Mouse (Mus musculus): ENCODE measurements at regions not wholly inside any gene's neighbourhood (a gene's known extent, or its start where the extent isn't known, plus 50 kb on each side); places are given as distances from the start of the nearest gene placed in this dataset.
"Not testable (repeated sequence)": the region's sequence is repeated elsewhere in the genome, so short reads cannot be mapped to it uniquely, and the experiment has no call there.

GRCm38 (mm10) chr4:131417159-131417748 lies 420.8 kb downstream of the Ptpru start:
- no peak for DNase-seq (ENCODE audit: low spot score)

- DNase-seq (ENCODE audit: low spot score) = no peak
Observed at GRCm38 (mm10) chr4:131425311-131425710, 412.8 kb downstream of the Ptpru start.

- DNase-seq (ENCODE audit: low spot score) = no peak
Observed at GRCm38 (mm10) chr4:131427871-131428270, 410.2 kb downstream of the Ptpru start.

GRCm38 (mm10) chr4:131429356-131429755 lies 408.7 kb downstream of the Ptpru start:
- DNase-seq (ENCODE audit: low spot score) = no peak

- DNase-seq (ENCODE audit: low spot score) = no peak
Observed at GRCm38 (mm10) chr4:131430420-131430819, 407.7 kb downstream of the Ptpru start.

GRCm38 (mm10) chr4:131431188-131431587 lies 406.9 kb downstream of the Ptpru start:
- DNase-seq (ENCODE audit: low spot score) = no peak

GRCm38 (mm10) chr4:131432591-131433177 lies 405.4 kb downstream of the Ptpru start:
- DNase-seq (ENCODE audit: low spot score) = no peak

- DNase-seq (ENCODE audit: low spot score) = no peak
Observed at GRCm38 (mm10) chr4:131435222-131435621, 402.9 kb downstream of the Ptpru start.

GRCm38 (mm10) chr4:131438403-131438802 lies 399.7 kb downstream of the Ptpru start:
- DNase-seq (ENCODE audit: low spot score) = no peak

GRCm38 (mm10) chr4:131438883-131439282 lies 399.2 kb downstream of the Ptpru start:
- no peak for DNase-seq (ENCODE audit: low spot score)

GRCm38 (mm10) chr4:131440845-131441244 lies 397.2 kb downstream of the Ptpru start:
- DNase-seq (ENCODE audit: low spot score) = no peak

- no peak for DNase-seq (ENCODE audit: low spot score)
Observed at GRCm38 (mm10) chr4:131443518-131443917, 394.6 kb downstream of the Ptpru start.

- not testable (repeated sequence) for DNase-seq (ENCODE audit: low spot score)
Observed at GRCm38 (mm10) chr4:131450296-131450695, 387.8 kb downstream of the Ptpru start.

GRCm38 (mm10) chr4:131457551-131457950 lies 380.5 kb downstream of the Ptpru start:
- no peak for DNase-seq (ENCODE audit: low spot score)

GRCm38 (mm10) chr4:131459746-131460145 lies 378.3 kb downstream of the Ptpru start:
- no peak for DNase-seq (ENCODE audit: low spot score)

GRCm38 (mm10) chr4:131461312-131461711 lies 376.8 kb downstream of the Ptpru start:
- DNase-seq (ENCODE audit: low spot score) = no peak

- no peak for DNase-seq (ENCODE audit: low spot score)
Observed at GRCm38 (mm10) chr4:131461728-131462127, 376.4 kb downstream of the Ptpru start.

- no peak for DNase-seq (ENCODE audit: low spot score)
Observed at GRCm38 (mm10) chr4:131475023-131475422, 363.1 kb downstream of the Ptpru start.

- DNase-seq (ENCODE audit: low spot score) = no peak
Observed at GRCm38 (mm10) chr4:131478923-131479322, 359.2 kb downstream of the Ptpru start.

GRCm38 (mm10) chr4:131483958-131484605 lies 354.0 kb downstream of the Ptpru start:
- no peak for DNase-seq (ENCODE audit: low spot score)

GRCm38 (mm10) chr4:131484607-131485111 lies 353.4 kb downstream of the Ptpru start:
- DNase-seq (ENCODE audit: low spot score) = no peak

GRCm38 (mm10) chr4:131485126-131485825 lies 352.8 kb downstream of the Ptpru start:
- no peak for DNase-seq (ENCODE audit: low spot score)

GRCm38 (mm10) chr4:131486821-131487220 lies 351.3 kb downstream of the Ptpru start:
- DNase-seq (ENCODE audit: low spot score) = peak; percentile 64
